Mouse (Mus musculus): ENCODE results near the gene Vash2.
"Not testable (repeated sequence)": the region's sequence is repeated elsewhere in the genome, so short reads cannot be mapped to it uniquely, and the experiment has no call there.

Gene Vash2

GRCm38 (mm10) chr1:190974833-190975232 lies 4.3 kb downstream of the Vash2 start:
- no peak for DNase-seq

DNA sequence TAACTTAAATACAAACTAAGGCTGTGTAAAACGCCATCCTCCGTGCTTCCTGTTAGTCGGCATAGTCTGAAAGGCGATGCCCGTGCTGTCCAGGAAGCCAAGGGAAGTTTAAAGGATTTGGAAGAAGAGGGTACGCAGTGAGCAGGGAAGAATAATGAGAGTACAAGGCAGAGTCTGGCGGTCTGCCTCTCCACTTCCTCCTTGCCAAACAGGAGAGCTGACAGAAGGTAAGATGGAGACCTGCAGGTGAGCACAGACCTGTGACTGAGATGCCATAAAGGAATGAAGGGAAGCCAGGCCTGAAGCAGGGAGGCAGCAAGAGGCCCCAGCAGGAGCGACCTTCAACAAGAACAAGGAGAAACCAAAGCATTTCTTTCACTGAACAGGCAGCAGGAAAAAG lies 4.9 kb downstream of the Vash2 start:
- DNase-seq, result peak; percentile 78 to 83

DNA sequence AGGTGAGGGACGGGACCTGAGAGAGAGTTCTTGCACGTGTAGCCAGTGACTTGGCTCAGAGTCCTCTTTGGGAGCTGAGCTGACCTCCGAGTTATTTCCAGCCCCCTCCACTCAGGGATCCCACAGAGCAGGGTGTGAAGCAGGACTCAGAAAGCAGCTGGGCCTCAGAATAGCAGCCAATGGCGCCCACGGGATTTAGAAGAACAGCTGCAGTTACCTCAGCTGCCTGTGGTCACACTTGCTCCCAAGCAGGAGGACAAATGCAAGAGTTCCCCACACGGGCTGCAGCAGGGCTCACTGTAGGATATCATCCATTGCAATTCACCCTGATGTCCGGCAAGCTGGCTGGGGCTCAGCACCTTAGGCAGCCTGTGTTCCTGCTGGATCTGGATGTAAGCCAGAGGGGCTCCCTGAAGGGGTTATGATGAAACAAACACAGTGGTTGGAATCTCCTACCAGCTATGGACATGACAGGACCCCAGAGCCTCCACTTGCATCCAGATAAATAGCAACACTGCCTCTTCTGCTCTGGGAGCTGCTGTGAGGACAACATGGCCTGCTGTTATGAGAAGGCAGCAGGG lies 6.4 kb downstream of the Vash2 start:
- DNase-seq, result peak in 1 of 2 experiments; percentile 37

GRCm38 (mm10) chr1:190971708-190972610 lies 7.1 kb downstream of the Vash2 start:
- peak; percentile 74 to 86 for DNase-seq

GRCm38 (mm10) chr1:190968010-190968409 lies 11.1 kb downstream of the Vash2 start:
- no peak for DNase-seq

DNA sequence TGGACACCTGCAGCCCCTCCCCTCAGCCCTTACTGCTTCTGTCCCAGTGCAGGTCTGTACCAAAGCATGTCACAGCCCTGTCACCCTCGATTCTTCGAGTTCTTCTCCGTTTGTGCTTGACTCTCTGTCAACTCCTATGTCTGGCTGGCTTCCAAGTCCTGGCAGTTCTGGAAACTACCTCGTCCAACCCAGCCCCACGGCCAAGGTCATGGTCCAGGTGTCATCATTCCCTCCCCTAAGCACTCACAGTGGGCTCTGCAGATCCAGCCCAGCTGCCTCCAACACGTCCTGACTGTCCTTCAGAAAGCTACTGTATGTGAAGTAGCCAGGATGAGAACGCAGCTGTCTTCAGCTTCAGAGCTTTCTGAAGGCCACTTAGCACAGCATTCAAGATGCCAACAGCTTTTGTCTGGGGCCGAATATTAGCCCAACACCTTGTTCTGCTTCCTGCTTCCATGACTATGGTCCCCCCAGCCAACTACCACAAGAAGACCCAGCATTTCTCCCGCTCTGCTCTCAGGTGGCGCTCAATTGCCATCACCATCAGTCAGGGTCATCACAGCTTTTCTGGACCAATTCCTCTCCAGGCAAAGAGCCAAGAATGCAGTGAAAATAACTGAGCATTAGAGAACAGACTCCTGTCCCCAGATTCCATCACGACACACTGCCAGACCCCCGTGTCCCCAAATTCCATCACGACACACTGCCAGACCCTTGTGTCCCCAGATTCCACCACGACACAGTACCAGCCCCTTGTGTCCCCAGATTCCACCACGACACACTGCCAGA lies 13.9 kb downstream of the Vash2 start:
- peak; percentile 76 to 78 for DNase-seq

- DNase-seq, result no peak
Measured at GRCm38 (mm10) chr1:190962760-190963159, 16.3 kb downstream of the Vash2 start.

GRCm38 (mm10) chr1:190958821-190959220 lies 20.3 kb downstream of the Vash2 start:
- DNase-seq, result no peak

GRCm38 (mm10) chr1:190953009-190953408 lies 26.1 kb downstream of the Vash2 start:
- no peak for DNase-seq

GRCm38 (mm10) chr1:190951014-190951413 lies 28.1 kb downstream of the Vash2 start:
- no peak for DNase-seq

GRCm38 (mm10) chr1:190948846-190949245 lies 30.2 kb downstream of the Vash2 start:
- peak; percentile 67 to 73 for DNase-seq

DNA sequence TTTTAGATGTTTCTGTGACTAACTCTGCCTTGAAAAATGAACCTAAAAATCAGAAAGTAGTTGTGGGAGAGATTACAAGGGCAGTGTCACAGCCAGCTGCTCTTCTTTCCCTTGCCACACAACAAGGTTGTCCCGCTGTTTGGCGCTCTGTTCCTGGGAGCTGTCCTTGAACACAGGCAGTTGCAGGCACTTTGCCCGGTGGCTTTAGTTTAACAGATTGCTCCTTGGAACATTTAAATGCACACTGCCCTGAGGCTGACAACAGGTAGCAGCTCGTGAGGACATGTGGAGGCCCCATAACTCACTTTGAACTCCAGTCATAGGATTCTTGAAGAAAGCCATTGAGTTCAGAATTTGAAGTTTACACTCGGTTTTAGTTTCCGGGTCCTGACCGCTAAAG lies 30.7 kb downstream of the Vash2 start:
- DNase-seq, result peak; percentile 62 to 65

DNA sequence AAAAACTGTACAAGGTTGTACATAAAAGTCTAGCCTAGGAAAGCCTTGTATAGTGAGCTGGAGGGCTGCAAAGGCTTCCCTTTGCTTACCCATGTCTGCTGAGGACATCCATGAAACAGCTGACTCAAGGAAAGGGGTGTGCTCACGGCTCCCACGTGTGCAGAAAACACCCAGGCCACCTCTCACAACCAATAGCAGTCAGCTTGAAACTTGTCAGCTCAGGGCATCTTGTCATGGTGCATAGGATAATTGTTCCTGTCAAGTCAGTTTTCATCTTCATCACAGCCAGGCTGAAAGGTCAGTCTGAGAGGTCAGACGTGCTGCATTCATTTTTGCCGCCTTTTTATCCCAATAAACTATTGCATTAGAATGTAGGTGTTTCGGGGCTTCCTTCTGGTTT lies 31.1 kb downstream of the Vash2 start:
- no peak for DNase-seq

DNA sequence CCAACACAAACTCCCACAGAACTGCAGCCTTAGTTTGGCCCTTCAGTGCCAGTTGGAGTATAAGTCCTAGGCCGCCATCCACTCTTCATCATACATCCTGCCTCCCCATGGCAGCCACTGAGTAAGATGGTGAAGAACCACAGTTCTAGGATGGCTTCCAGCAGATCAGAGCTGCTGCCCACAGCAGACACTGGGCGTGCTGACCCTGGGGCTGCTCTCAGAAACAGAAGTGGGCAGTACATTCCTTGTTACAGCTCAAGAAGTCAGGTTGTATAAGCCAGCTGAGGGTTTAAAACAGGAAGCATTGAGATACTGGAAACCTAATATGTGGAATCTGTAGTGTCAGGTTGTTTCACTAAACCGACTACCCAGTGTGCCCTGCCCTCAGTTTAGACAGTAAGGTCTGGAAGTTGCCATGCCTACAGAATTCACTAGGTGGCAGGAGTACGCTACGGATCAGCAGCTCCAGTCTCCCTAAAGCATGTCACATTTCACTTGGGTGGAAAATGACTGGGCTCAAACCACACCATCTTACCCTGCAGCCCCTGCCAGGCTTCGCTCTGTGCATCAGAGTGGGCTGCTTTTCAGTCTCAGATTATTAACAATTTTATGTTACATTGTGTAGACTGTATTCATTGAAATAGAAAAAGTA lies 34.9 kb downstream of the Vash2 start:
- peak; percentile 91 to 92 for DNase-seq

DNA sequence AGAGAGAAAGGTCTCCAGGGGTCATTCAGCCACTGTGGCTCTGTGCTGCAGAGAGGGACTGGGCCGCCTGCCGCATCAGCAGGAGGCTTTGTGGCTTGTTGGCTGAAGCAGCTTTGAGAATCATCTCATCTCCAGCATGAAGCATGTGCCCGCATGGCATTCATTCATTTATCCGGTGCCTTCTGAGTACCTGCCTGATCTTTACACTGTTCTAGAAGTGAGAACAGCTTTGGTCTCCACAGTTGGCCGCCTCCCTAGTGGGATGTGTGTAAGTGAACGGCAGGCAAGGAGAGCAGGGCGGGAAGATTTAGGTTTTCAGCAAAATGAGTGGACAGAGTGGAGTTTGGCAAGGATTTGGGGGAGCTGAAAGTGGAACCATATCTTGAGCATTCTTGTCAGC lies 39.3 kb downstream of the Vash2 start:
- DNase-seq, result peak; percentile 38 to 68

GRCm38 (mm10) chr1:190930181-190930580 lies 48.9 kb downstream of the Vash2 start:
- DNase-seq, result no peak

DNA sequence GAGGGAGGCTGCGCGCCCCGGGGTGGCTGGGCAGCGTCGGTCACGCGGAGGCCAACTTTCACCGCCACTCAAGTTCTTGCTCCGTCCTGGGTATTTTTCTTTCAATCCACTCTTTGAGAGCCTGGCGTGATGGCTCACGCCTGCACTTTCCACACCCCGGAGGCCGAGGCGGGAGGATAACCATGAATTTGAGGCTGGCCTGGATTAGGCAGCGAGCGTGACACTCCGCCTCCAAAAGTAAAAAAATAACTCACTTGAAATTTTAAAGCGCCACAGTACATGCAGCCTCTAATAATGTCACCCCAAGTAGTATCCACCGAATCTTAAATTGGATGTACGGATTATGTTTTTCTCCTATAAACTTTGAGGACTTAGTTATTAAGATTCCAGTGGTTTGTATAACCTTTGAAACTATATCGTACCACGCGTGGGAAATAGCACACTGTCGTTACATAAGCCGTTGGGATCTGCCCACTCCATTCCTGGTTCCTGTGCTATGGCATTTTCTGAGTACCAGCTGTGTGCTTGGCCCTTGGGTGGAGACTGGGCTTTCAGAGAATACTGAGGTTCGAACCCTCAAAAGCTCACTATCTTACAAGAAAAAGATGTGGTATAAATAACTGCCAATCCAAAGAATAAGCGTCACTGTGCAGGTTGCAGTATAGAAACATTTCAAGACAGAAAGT lies 49.9 kb downstream of the Vash2 start:
- DNase-seq, result peak; percentile 61 to 65

DNA sequence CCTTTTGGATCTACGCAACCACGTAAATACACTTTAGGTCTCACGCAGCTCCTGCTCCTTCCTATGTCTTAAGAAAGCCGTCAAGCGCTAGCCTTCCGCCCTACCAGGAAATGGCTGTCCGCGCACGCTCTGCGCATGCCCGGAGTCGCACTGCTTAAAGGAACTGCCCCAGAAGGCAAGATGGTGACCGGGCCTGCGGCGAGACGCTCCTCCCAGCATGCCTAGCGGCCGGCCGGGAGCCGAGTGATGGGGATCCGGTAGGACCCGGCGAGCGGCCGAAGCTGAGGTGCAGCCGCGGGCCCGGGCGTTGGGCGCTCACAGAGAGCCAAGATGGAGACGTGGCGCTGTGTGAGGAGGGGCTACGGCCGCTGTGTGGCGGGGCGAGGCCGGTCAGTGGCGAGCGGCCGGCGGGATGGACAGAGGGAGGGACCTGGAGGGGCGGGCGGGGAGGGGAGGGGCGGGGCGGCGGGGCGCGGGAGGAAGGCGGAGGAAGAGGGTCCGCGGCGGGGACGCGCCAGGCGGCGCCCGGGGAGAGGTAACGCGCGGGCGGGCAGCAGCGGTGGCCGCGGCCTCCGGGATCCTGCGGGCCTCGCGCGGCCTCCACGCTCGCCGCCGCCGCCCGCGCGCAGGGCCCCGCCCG lies 50.6 kb downstream of the Vash2 start:
- DNase-seq, result peak; percentile 98

DNA sequence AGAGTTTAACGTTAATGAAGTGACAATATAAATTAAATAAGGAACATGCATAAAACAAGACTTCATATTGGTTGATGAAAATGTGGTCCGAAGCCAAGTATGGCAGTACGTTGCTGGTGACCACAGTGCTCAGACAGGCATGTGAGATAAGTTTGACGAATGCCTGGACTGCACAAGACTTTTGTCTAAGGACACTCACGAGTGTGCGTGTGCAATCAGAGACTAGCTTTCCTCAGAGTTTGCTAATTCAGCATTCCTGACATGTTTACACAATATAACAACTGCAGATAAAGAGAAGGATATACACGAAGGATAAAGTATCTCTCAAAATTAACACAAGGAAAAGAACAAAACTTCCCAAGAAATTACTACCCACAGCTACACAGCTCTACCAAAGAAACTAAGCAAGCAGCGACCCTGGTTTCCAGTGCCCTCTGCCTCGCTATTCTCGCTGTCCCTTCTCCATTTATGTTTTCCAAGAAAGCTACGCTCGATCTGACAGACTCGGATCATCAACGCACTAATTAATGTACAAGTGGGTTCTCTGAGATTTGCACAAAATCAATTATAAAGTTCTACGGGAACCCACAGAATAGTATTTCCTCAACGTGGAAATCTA lies 51.2 kb downstream of the Vash2 start:
- DNase-seq, result peak in 1 of 2 experiments; percentile 26

DNA sequence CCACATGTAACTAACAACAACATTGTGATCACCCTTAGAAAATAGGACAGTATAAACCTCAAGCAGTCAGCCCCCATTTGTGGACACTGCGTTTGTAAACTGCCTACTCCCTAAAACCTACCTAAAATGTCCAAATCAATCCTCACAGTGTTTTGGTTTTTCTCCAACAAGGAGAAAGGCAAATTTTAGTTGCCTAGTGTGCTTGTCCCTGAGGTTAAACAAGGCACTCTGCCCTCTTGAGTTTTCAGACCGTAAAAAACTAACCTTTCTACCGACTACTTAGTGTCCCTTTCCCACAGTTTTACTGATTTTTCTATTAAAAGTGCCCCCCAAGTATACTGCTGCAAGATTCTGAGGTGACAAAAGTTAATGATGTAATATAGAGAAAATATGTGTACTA lies 51.8 kb downstream of the Vash2 start:
- no peak for DNase-seq

DNA sequence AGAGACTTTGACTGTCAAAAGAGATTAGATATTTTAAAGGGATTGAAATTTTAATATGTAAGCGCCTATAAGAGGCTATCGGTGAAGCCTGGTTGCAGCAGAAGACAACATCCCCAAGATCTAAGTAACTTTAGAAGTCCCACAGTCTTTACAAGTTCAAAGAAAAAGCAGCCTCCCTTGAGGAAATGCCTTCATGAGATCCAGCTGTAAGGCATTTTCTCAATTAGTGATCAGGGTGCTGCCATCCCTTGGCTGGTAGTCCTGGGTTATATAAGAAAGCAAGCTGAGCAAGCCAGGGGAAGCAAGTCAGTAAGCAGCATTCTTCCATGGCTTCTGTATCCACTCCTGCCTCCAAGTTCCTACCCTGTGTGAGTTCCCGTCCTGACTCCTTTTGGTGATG lies 54.3 kb downstream of the Vash2 start, which contains the start of gene Angel2:
TSS of gene Angel2 (plus strand) at position 301 of the 400 bp plus-strand sequence.
- DNase-seq, result not testable (repeated sequence)

Measured in cerebellum, postnatal 14 days (tissue).